Mouse (Mus musculus): Measurements from ENCODE around the gene Lcn6. TPM values are rescaled to one million over a fixed set of nuclear protein-coding genes. Genes with fewer than 3 reads are reported as not detected.

Gene Lcn6
- total RNA-seq (2014; rRNA removed) (not detected in 2 replicates), polyA plus RNA-seq (2015; fragmentation: Nextera tagmentation; extraction: Ambion mirVana) (not detected in 2 replicates)

DNA sequence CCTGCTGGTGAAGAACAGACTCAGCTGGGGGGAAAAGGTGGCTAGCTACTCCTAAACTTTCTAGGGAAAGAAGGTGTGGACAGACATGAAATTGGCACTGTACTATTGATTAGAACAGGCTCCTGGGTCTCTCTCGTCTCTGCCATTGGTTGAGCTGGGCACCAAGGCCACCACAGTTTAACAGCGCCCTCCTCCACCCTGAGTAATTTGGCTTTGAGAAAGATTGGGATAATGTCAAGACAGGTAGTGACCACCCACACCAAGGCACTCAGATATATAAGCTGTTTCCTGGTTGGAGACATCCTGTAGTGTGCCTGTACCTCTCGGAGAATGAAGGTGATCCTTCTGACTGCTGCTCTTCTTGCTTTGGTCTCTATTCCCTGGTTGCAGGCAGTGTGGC is at the start of gene Lcn6:
TSS of gene Lcn6 (plus strand) at position 301 of the 400 bp plus-strand sequence.
- DNase-seq (ENCODE audit: low spot score) (no peak), ATAC-seq (no peak)
- no peak within 1 kb of the TSS for H3K4me2 ChIP-seq (ENCODE audit: low read depth, low read length)
- 89% methylated on average over 3 of the region's 3 CpGs for WGBS
- H3K36me3 ChIP-seq (ENCODE audit: insufficient read depth, low read length), result no peaks in the 10 kb centered on the region
- H3K9ac ChIP-seq (replicated peaks; ENCODE audit: low read length), result no peak within 1 kb of the TSS
- no peaks in the 10 kb centered on the region for H3K4me1 ChIP-seq (ENCODE audit: insufficient read depth, low read length)
- H3K9me3 ChIP-seq (ENCODE audit: low read length), result no peaks in the 10 kb centered on the region
- H3K27me3 ChIP-seq (ENCODE audit: insufficient read depth, low read length), result no peaks in the 10 kb centered on the region
- no peak within 1 kb of the TSS for H3K4me3 ChIP-seq (ENCODE audit: low read length)
- H3K27ac ChIP-seq, result no peak within 1 kb of the TSS
- no peak for TF ChIP-seq CTCF (IDR thresholded peaks at IDR 0.05; ENCODE audit: low read depth)

DNA sequence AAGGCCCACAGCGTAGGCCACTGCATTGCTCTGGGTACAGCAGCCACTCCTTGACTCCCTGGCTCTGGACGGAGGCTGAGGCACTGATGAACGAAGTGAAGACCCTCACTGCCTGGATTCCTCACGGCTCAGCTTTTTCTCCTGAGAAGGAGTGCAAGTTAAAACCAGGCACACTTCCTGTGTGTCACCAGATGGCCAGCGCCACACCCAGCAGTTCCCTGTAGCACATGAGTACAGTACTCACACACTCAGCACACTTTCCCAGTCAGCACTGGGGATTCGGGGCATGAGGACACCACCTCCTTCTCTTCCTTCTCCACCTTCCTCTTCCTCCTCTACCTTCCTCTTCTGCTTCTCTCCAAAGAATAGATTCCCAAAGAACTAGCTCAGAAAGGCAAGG is 48.8 kb upstream of the Lcn6 start, which contains the start of gene Fcna:
TSS of gene Fcna (minus strand) at position 220 of the 400 bp plus-strand sequence.
- no peak within 1 kb of the TSS for H3K4me2 ChIP-seq (ENCODE audit: low read depth, low read length)
- H3K27ac ChIP-seq, result no peak within 1 kb of the TSS
- no peak within 1 kb of the TSS for H3K9ac ChIP-seq (replicated peaks; ENCODE audit: low read length)
- no peaks in the 10 kb centered on the region for H3K27me3 ChIP-seq (ENCODE audit: insufficient read depth, low read length)
- no peak within 1 kb of the TSS for H3K4me3 ChIP-seq (ENCODE audit: low read length)
- TF ChIP-seq CTCF (IDR thresholded peaks at IDR 0.05; ENCODE audit: low read depth), result no peak
- no peaks in the 10 kb centered on the region for H3K9me3 ChIP-seq (ENCODE audit: low read length)
- DNase-seq (ENCODE audit: low spot score), result no peak
- 83% methylated on average over 6 of the region's 6 CpGs for WGBS
- H3K36me3 ChIP-seq (ENCODE audit: insufficient read depth, low read length), result no peaks in the 10 kb centered on the region
- no peaks in the 10 kb centered on the region for H3K4me1 ChIP-seq (ENCODE audit: insufficient read depth, low read length)
- no peak for ATAC-seq

DNA sequence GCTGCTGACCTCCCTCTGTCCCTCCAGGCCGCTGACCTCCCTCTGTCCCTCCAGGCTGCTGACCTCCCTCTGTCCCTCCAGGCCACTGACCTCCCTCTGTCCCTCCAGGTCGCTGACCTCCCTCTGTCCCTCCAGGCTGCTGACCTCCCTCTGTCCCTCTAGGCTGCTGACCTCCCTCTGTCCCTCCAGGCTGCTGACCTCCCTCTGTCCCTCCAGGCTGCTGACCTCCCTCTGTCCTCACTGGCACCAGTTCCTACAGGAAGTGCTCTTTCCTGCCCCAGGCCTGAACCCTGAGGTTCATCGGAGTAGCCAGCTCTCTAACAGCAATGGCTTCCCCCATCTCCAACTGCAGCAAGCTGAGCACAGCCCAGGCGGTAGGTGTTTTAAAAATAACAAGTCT is 47.8 kb upstream of the Lcn6 start:
- Histone ChIP-seq H3K9ac (replicated peaks; ENCODE audit: low read length) (no peak overlapping the region), H3K4me1 (ENCODE audit: insufficient read depth, low read length) (no peaks in the 10 kb centered on the region), H3K27ac (no peak overlapping the region), H3K36me3 (ENCODE audit: insufficient read depth, low read length) (no peaks in the 10 kb centered on the region), H3K4me3 (ENCODE audit: low read length) (no peak overlapping the region), H3K27me3 (ENCODE audit: insufficient read depth, low read length) (no peaks in the 10 kb centered on the region), H3K9me3 (ENCODE audit: low read length) (no peaks in the 10 kb centered on the region), H3K4me2 (ENCODE audit: low read depth, low read length) (no peak overlapping the region)
- WGBS, result 33% methylated on average over 4 of the region's 4 CpGs
- no peak for TF ChIP-seq CTCF (IDR thresholded peaks at IDR 0.05; ENCODE audit: low read depth)
- DNase-seq (ENCODE audit: low spot score) (no peak), ATAC-seq (no peak)

- no peaks in the 10 kb centered on the region for H3K27me3 ChIP-seq (ENCODE audit: insufficient read depth, low read length)
- H3K4me1 ChIP-seq (ENCODE audit: insufficient read depth, low read length), result no peaks in the 10 kb centered on the region
- no peak for TF ChIP-seq CTCF (IDR thresholded peaks at IDR 0.05; ENCODE audit: low read depth)
- H3K4me2 ChIP-seq (ENCODE audit: low read depth, low read length), result no peak overlapping the region
- WGBS, result 80% methylated on average over 3 of the region's 3 CpGs
- DNase-seq (ENCODE audit: low spot score) (no peak), ATAC-seq (no peak)
- H3K9ac ChIP-seq (replicated peaks; ENCODE audit: low read length), result no peak overlapping the region
- H3K36me3 ChIP-seq (ENCODE audit: insufficient read depth, low read length), result no peaks in the 10 kb centered on the region
- no peak overlapping the region for H3K4me3 ChIP-seq (ENCODE audit: low read length)
- H3K27ac ChIP-seq, result no peak overlapping the region
- H3K9me3 ChIP-seq (ENCODE audit: low read length), result no peaks in the 10 kb centered on the region
Observed at GRCm38 (mm10) chr2:25633616-25634015, 43.0 kb upstream of the Lcn6 start.

GRCm38 (mm10) chr2:25634046-25634445 is 42.5 kb upstream of the Lcn6 start:
- H3K9ac ChIP-seq (replicated peaks; ENCODE audit: low read length), result no peak overlapping the region
- DNase-seq (ENCODE audit: low spot score) (no peak), ATAC-seq (no peak)
- WGBS, result 50% methylated on average over 1 of the region's 1 CpGs
- TF ChIP-seq CTCF (IDR thresholded peaks at IDR 0.05; ENCODE audit: low read depth), result peak; percentile 14; the same call in 1 of the 2 replicates
- H3K27me3 ChIP-seq (ENCODE audit: insufficient read depth, low read length), result no peaks in the 10 kb centered on the region
- H3K9me3 ChIP-seq (ENCODE audit: low read length), result no peaks in the 10 kb centered on the region
- H3K4me1 ChIP-seq (ENCODE audit: insufficient read depth, low read length), result no peaks in the 10 kb centered on the region
- no peaks in the 10 kb centered on the region for H3K36me3 ChIP-seq (ENCODE audit: insufficient read depth, low read length)
- H3K4me3 ChIP-seq (ENCODE audit: low read length), result no peak overlapping the region
- H3K4me2 ChIP-seq (ENCODE audit: low read depth, low read length), result no peak overlapping the region
- no peak overlapping the region for H3K27ac ChIP-seq

DNA sequence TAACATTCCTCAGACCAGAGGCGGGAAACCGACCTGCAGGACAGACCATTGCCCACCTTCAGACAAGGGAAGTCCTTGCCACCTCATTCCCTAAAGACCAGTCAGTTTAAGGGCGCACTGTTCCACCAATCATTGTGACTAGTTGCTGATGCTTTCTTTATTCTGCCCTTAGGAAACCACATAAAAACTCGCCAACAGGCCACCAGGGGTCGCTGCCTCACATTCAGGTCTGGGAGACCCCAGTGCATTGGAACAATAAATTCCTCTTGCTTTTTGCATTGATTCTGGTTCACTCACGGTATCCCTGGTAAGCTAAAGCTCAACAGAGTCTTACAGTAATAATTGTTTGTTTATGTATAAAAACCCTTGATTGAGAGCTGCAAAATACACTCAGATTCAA is 36.7 kb upstream of the Lcn6 start:
- Histone ChIP-seq H3K9me3 (ENCODE audit: low read length) (no peaks in the 10 kb centered on the region), H3K4me2 (ENCODE audit: low read depth, low read length) (no peak overlapping the region), H3K4me1 (ENCODE audit: insufficient read depth, low read length) (no peaks in the 10 kb centered on the region), H3K9ac (replicated peaks; ENCODE audit: low read length) (no peak overlapping the region), H3K27me3 (ENCODE audit: insufficient read depth, low read length) (no peaks in the 10 kb centered on the region), H3K36me3 (ENCODE audit: insufficient read depth, low read length) (no peaks in the 10 kb centered on the region), H3K27ac (no peak overlapping the region), H3K4me3 (ENCODE audit: low read length) (no peak overlapping the region)
- WGBS, result 16% methylated on average over 6 of the region's 6 CpGs
- no peak for ATAC-seq
- DNase-seq (ENCODE audit: low spot score), result peak; percentile 64
- TF ChIP-seq CTCF (IDR thresholded peaks at IDR 0.05; ENCODE audit: low read depth), result peak; percentile 71

DNA sequence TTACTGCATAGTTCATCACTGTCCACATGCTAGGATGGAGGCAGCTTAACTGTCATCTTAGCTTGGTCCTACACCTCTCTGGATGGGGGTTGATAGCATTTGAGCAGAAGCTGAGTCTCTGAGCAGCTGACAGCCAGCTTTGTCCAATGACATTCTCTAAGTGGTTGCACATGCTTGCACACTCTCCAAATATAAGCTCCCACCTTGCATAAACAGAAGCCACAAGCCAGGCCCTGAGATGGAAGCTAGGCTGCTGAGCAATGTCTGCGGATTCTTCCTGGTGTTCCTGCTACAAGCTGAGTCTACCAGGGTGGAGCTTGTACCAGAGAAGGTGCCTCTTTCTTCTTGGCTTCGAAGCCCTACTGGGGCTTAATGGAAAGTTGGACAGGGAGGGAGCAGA is 23.7 kb upstream of the Lcn6 start, which contains the start of gene Lcn8:
TSS of gene Lcn8 (plus strand) at position 219 of the 400 bp plus-strand sequence.
- no peak for TF ChIP-seq CTCF (IDR thresholded peaks at IDR 0.05; ENCODE audit: low read depth)
- no peaks in the 10 kb centered on the region for H3K27me3 ChIP-seq (ENCODE audit: insufficient read depth, low read length)

More for the DNA sequence above, 23.7 kb upstream of the Lcn6 start, which contains the start of gene Lcn8:
- H3K4me3 ChIP-seq (ENCODE audit: low read length), result no peak within 1 kb of the TSS
- ATAC-seq (no peak), DNase-seq (ENCODE audit: low spot score) (no peak)
- H3K36me3 ChIP-seq (ENCODE audit: insufficient read depth, low read length), result no peaks in the 10 kb centered on the region
- H3K9me3 ChIP-seq (ENCODE audit: low read length), result no peaks in the 10 kb centered on the region
- H3K27ac ChIP-seq, result no peak within 1 kb of the TSS
- H3K4me1 ChIP-seq (ENCODE audit: insufficient read depth, low read length), result no peaks in the 10 kb centered on the region
- H3K4me2 ChIP-seq (ENCODE audit: low read depth, low read length), result no peak within 1 kb of the TSS
- H3K9ac ChIP-seq (replicated peaks; ENCODE audit: low read length), result no peak within 1 kb of the TSS
- 79% methylated on average over 2 of the region's 2 CpGs for WGBS

Data from hindbrain, postnatal 0 days (tissue).